Mouse (Mus musculus): ENCODE measurements around the gene Chpf. TPM values are rescaled to one million over a fixed set of nuclear protein-coding genes. Genes with fewer than 3 reads are reported as not detected.

Gene Chpf
- total and polyA plus RNA-seq, 2 experiments from 2014 or later: 19.3 to 47.7 TPM

DNA sequence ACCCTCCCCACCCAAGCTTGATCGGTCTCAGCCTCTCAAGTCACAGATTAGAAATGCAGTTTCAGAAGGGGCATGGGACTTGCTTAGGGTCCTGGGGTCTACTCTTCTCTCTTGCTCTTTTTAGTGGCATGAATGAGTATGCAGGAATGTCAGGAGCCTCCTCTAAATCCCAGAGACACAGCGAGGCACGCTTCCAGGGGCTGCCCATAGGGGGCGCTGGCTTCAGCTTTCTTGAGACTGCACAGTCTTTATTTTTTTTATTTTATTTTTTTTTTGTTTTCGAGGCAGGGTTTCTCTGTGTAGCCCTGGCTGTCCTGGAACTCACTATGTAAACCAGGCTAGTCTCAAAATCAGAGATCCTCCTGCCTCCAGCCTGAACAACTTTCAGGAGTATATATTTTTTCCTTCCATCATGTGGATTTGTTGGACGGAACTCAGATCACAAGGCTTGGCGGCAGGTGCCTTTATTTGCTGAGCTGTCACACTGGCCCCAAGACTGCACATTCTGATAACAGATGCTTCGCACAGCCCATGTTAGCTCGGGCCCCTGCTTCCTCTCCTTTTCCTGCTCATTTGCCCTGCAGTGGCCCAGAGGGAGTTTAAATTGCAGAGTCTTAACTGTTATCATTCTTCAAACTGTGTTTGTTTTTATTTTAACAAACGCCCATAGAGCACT, 53.2 kb downstream of the Chpf start:
- Histone ChIP-seq H3K9ac (replicated peaks; ENCODE audit: low read depth, low read length) (no peak overlapping the region), H3K4me1 (ENCODE audit: control insufficient read depth, insufficient read depth) (no peaks in the 10 kb centered on the region), H3K9me3 (replicated peaks; ENCODE audit: control insufficient read depth, low read length) (no peaks in the 10 kb centered on the region), H3K27ac (ENCODE audit: low read depth) (no peak overlapping the region), H3K4me2 (ENCODE audit: low read depth, low read length) (no peak overlapping the region), H3K27me3 (ENCODE audit: control insufficient read depth, insufficient read depth, low read length) (peaks cover 20% of the 10 kb centered on the region), H3K4me3 (ENCODE audit: low read depth, low read length) (no peak overlapping the region), H3K36me3 (replicated peaks; ENCODE audit: control insufficient read depth, insufficient read depth, low read length) (peaks cover 69% of the 10 kb centered on the region)
- no peak for DNase-seq (ENCODE audit: low spot score)
- ATAC-seq (ENCODE audit: insufficient read depth, low read depth): no peak
- 32% methylated on average over 10 of the region's 10 CpGs for WGBS
- TF ChIP-seq EP300 (IDR thresholded peaks at IDR 0.05; ENCODE audit: low read depth) (no peak), CTCF (IDR thresholded peaks at IDR 0.05; ENCODE audit: low read depth) (peak; percentile 53)

Other genes starting within 250 kb of the Chpf start
- gene A630095N17Rik, start 247.2 kb downstream of the Chpf start, total RNA-seq (2014; rRNA removed; ENCODE audit: low replicate concordance): not detected in 2 replicates
- not detected in 2 replicates for gene A630095N17Rik, start 247.2 kb downstream of the Chpf start, polyA plus RNA-seq (2015; fragmentation: Nextera tagmentation; extraction: Ambion mirVana)
- 25.1 and 35.0 TPM in 2 replicates for gene Dnajb2, start 242.9 kb downstream of the Chpf start, total RNA-seq (2014; rRNA removed; ENCODE audit: low replicate concordance)
- 34.9 and 36.7 TPM in 2 replicates for gene Dnajb2, start 242.9 kb downstream of the Chpf start, polyA plus RNA-seq (2015; fragmentation: Nextera tagmentation; extraction: Ambion mirVana)
- gene Ptprn, start 214.8 kb downstream of the Chpf start, total RNA-seq (2014; rRNA removed; ENCODE audit: low replicate concordance): 0.04 and 0.15 TPM in 2 replicates
- 0.16 and 0.26 TPM in 2 replicates for gene Ptprn, start 214.8 kb downstream of the Chpf start, polyA plus RNA-seq (2015; fragmentation: Nextera tagmentation; extraction: Ambion mirVana)
- gene Resp18, start 200.9 kb downstream of the Chpf start, total RNA-seq (2014; rRNA removed; ENCODE audit: low replicate concordance): not detected in 2 replicates
- 0.48 TPM in 1 of 2 replicates, not detected in the other for gene Resp18, start 200.9 kb downstream of the Chpf start, polyA plus RNA-seq (2015; fragmentation: Nextera tagmentation; extraction: Ambion mirVana)
- gene Dnpep, start 161.3 kb downstream of the Chpf start, total RNA-seq (2014; rRNA removed; ENCODE audit: low replicate concordance): 202 and 236 TPM in 2 replicates
- gene Dnpep, start 161.3 kb downstream of the Chpf start, polyA plus RNA-seq (2015; fragmentation: Nextera tagmentation; extraction: Ambion mirVana): 147 TPM in 2 replicates
- 983 and 1,187 TPM in 2 replicates for gene Des, start 119.0 kb downstream of the Chpf start, total RNA-seq (2014; rRNA removed; ENCODE audit: low replicate concordance)
- gene Des, start 119.0 kb downstream of the Chpf start, polyA plus RNA-seq (2015; fragmentation: Nextera tagmentation; extraction: Ambion mirVana): 601 and 639 TPM in 2 replicates
- 95.0 and 105 TPM in 2 replicates for gene Speg, start 104.0 kb downstream of the Chpf start, total RNA-seq (2014; rRNA removed; ENCODE audit: low replicate concordance)
- 26.8 and 30.2 TPM in 2 replicates for gene Speg, start 104.0 kb downstream of the Chpf start, polyA plus RNA-seq (2015; fragmentation: Nextera tagmentation; extraction: Ambion mirVana)
- gene Gmppa, start 43.4 kb downstream of the Chpf start, total RNA-seq (2014; rRNA removed; ENCODE audit: low replicate concordance): 74.7 and 85.2 TPM in 2 replicates
- gene Gmppa, start 43.4 kb downstream of the Chpf start, polyA plus RNA-seq (2015; fragmentation: Nextera tagmentation; extraction: Ambion mirVana): 47.4 and 55.9 TPM in 2 replicates
- not detected in 2 replicates for gene Asic4, start 28.9 kb downstream of the Chpf start, total RNA-seq (2014; rRNA removed; ENCODE audit: low replicate concordance)
- gene Asic4, start 28.9 kb downstream of the Chpf start, polyA plus RNA-seq (2015; fragmentation: Nextera tagmentation; extraction: Ambion mirVana): 0.04 and 0.07 TPM in 2 replicates
- gene Tmem198, start 225 bp upstream of the Chpf start, total RNA-seq (2014; rRNA removed; ENCODE audit: low replicate concordance): not detected in 2 replicates
- gene Tmem198, start 225 bp upstream of the Chpf start, polyA plus RNA-seq (2015; fragmentation: Nextera tagmentation; extraction: Ambion mirVana): 0.61 and 0.81 TPM in 2 replicates
- gene Obsl1, start 27.1 kb upstream of the Chpf start, total RNA-seq (2014; rRNA removed; ENCODE audit: low replicate concordance): 293 and 367 TPM in 2 replicates
- gene Obsl1, start 27.1 kb upstream of the Chpf start, polyA plus RNA-seq (2015; fragmentation: Nextera tagmentation; extraction: Ambion mirVana): 45.8 and 46.8 TPM in 2 replicates
- gene Inha, start 27.8 kb upstream of the Chpf start, total RNA-seq (2014; rRNA removed; ENCODE audit: low replicate concordance): 5.7 and 8.2 TPM in 2 replicates
- 6.4 and 7.3 TPM in 2 replicates for gene Inha, start 27.8 kb upstream of the Chpf start, polyA plus RNA-seq (2015; fragmentation: Nextera tagmentation; extraction: Ambion mirVana)
- 16.4 and 18.4 TPM in 2 replicates for gene Stk11ip, start 42.2 kb upstream of the Chpf start, total RNA-seq (2014; rRNA removed; ENCODE audit: low replicate concordance)
- gene Stk11ip, start 42.2 kb upstream of the Chpf start, polyA plus RNA-seq (2015; fragmentation: Nextera tagmentation; extraction: Ambion mirVana): 7.3 and 8.3 TPM in 2 replicates
- 114 and 136 TPM in 2 replicates for gene Slc4a3, start 67.0 kb upstream of the Chpf start, total RNA-seq (2014; rRNA removed; ENCODE audit: low replicate concordance)
- 44.7 and 49.9 TPM in 2 replicates for gene Slc4a3, start 67.0 kb upstream of the Chpf start, polyA plus RNA-seq (2015; fragmentation: Nextera tagmentation; extraction: Ambion mirVana)